Mouse (Mus musculus) urinary bladder, postnatal 4 days (tissue): ENCODE results near the gene Bcorl1.

Experiments used
- DNase-seq, 2 experiments: peaks; one replicate each; pipeline ENCODE4 v3.0.0; 2021 to 2022; ENCODE audit warnings: low spot score in 2 of 2

Bcorl1 gene

GRCm38 (mm10) chrX:48441954-48442353 lies 100.8 kb downstream of the Bcorl1 start:
- DNase-seq, result no peak

- no peak for DNase-seq
Measured at GRCm38 (mm10) chrX:48444677-48445076, 103.5 kb downstream of the Bcorl1 start.

- no peak for DNase-seq
Measured at GRCm38 (mm10) chrX:48449646-48450045, 108.5 kb downstream of the Bcorl1 start.

- DNase-seq, result no peak
Measured at GRCm38 (mm10) chrX:48452231-48452890, 111.2 kb downstream of the Bcorl1 start.

GRCm38 (mm10) chrX:48452931-48453673 lies 111.9 kb downstream of the Bcorl1 start:
- no peak for DNase-seq

- peak; percentile 77 to 81 for DNase-seq
Measured at GRCm38 (mm10) chrX:48453736-48454494, 112.8 kb downstream of the Bcorl1 start.

GRCm38 (mm10) chrX:48454495-48454878 lies 113.3 kb downstream of the Bcorl1 start:
- DNase-seq, result no peak

GRCm38 (mm10) chrX:48455018-48455417 lies 113.9 kb downstream of the Bcorl1 start:
- no peak for DNase-seq

GRCm38 (mm10) chrX:48456956-48457355 lies 115.8 kb downstream of the Bcorl1 start:
- DNase-seq, result no peak
